Mouse (Mus musculus): ENCODE measurements at regions not wholly inside any gene's neighbourhood (a gene's known extent, or its start where the extent isn't known, plus 50 kb on each side); places are given as distances from the start of the nearest gene placed in this dataset.

DNA sequence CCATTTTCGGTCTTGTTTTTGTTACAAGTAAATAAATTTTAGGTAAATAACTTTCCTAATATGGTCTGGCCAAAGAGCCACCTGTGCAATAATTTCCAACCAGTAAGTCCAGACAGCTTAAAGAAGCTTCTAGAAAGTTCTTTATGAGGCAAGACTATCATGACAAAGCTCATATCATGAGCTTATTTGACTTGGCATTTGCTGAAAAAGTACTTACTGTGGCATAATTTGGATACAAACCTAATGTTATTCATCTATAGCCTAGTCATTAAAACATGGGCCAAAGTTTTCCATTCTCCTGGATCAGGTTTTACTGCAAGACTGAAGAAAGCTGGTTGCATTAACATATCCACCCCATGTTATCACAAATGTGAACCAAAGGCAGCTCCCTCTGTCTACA lies 182.1 kb upstream of the Thbs1 start:
- no peak for DNase-seq

DNA sequence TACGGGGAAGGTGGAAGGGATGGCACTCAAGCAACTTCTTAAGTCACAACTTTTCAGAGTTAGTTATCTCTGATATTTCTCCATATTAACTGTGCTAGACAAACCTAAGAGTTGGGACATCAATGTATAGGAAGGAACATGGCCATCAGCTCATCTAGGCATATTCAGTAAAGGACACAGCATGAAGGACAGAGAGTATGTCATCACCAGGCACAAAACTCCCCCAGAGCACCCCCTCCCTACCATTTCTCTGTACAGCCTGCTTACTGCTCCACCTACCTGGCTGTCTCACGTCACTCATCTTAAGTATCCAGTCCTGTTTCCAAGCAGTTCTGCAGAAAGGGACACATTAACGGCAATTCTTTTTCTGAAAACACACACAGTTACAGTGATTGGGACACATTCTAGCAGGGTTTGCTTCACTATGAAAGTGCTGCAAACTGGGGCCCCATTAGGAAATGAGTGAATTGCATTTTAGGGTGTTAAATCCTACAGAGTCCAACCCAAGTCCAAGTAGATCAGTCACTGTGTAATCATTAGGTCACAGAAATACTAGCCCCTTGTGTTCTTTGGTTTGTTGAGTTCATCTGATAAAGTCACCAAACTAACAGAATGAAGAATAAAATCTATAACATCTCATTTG lies 180.7 kb upstream of the Thbs1 start:
- no peak for DNase-seq

DNA sequence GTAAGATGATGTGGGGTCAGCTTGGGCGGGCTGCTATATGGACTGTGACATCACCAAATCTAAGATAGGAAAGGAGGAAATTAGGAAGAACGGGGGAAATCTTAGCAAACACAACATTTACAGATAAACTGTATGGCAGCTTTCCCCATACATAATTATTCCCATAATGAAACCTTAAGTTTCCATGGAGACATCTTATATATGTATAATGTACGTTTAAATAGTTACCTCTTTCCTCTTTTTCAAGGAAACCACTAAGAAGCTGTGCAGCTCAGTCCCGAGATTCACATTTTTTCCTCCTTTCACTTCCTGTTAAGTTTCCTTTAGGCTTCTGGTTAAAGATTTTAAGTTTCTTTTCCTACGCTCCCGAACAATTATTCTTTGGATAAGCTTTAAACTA lies 175.1 kb upstream of the Thbs1 start:
- DNase-seq, result no peak

DNA sequence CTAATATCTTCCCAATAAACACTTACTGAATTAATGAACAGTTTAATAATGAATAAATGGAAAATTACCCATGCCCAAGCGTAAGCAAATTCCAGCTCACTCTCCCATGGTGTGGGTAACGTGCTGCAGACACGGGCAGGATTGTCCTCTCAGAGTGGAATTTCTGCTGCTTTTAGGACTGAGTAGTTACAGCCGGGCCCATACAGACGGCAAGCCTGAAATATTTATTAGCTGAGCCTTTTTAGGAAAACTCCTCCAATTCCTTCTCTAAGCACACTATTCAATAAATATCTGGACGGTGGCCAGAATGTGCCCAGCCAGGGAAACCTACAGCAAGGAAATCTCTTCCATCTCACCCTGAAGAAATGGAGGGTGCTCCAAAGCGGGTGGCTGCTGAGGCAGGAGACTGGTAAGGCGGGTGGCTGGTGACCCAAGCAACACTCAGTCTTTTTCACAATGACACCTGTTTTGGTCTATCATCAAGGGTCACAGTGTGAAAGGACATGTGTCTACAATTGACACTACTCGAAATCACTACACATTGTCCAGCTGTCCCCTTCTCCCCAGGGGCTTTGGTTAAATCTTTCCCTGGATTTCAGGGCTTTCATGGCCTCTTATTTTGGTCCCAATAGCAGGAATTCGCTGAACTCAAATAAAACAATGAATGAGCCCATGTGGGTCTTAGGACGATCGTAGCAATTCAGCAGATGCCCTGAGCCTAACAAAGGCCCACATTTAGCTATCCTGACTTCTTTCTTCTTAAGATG lies 173.2 kb upstream of the Thbs1 start:
- no peak for DNase-seq

GRCm38 (mm10) chr2:117941517-117942096 lies 170.1 kb upstream of the Thbs1 start:
- DNase-seq, result no peak

DNA sequence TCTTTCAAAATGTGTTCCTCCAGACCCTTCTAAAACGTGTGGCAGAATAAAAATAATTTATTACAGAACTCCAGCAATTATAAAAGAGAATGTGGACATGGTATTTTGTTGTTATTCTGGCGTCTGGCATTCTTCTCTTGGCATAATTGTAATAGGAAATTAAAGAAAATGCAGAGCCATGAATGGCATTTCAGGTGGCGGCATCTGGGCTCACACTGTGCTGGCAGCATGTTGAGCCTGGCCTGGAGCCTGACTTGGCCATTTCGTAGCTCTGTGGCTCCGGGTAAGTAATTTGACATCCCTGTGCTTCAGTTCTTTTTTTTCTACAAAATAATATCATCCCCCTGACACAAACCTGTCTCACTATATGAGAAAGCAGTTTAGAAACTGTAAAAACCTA lies 168.0 kb upstream of the Thbs1 start:
- peak; percentile 13 to 20 for DNase-seq

GRCm38 (mm10) chr2:117944325-117944724 lies 167.4 kb upstream of the Thbs1 start:
- DNase-seq, result no peak

GRCm38 (mm10) chr2:117944942-117945341 lies 166.7 kb upstream of the Thbs1 start:
- DNase-seq, result no peak

- DNase-seq, result no peak
Observed at GRCm38 (mm10) chr2:117950431-117951336, 161.0 kb upstream of the Thbs1 start.

DNA sequence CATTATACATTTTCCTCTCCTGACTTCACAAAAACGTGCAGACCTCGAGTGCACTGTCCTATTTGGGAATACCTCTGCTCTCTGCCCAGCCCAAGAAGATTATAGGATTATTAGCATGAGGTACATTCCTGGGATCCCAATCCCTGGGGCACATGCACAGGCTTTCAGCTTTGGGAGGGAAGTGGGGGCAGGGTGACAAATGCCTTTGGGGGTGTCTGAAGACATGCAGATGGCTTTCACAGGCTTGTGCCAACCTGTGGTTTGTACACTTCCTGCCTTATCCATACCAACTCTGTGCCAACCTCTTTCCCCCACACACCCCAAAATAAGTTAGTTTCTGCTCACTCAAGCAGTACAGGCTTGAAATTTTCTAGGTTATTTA lies 160.3 kb upstream of the Thbs1 start:
- DNase-seq, result no peak

DNA sequence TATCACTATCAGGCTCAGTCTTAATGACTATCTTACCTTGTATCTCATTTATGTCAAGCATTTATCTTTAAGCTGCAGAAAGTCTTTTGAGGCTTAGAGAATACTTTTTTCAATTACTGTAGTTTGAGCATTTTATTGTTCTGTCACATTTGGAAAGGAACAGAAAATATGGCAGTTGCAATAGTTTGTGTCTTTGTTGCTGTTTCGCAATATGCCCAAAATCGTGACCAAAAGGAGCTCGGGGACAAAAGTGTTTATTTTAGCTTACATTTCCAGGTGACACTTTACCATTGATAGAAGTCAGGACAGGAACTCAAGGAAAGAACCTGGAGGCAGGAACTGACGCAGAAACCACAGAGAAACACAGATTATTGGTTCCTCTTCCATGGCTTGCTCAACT lies 152.9 kb upstream of the Thbs1 start:
- DNase-seq, result no peak

GRCm38 (mm10) chr2:117959440-117959839 lies 152.2 kb upstream of the Thbs1 start:
- no peak for DNase-seq

DNA sequence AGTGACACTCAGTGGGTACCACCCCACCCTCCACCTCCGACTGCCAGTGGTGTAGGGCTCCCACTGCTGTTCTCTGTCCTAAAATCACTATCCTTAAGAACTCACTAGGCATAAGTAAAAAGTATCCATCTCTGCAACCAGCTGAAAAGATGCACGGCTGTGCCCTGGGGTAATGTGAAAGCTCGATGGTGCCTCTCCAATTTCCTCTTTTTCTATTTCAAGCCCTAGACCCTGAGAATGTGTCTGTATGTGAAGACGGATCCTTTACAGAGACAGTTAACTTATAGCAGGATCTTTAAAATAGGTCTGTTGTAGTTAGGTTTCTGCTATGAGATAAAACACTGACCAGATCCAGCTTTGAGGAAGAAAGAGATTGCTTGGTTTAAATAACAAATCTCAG lies 149.1 kb upstream of the Thbs1 start:
- no peak for DNase-seq

DNA sequence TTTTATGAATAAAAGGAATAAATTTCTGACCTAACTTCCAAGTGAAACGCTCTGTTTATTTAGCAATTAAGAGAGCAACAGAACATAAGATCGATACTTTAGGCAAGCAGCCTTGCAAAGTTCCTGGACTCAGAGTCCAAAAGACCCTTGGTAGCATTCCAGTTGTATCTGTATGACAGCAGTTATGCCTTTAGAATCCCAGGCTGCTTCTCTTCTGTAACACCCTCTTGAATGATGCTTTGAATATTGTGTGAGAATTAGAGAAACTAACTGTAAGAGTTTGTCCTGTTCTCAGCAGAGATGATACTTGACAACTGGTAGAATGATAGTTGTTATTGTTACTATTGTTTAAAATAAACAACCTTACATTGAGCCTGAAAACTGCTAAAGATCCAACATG lies 148.2 kb upstream of the Thbs1 start:
- DNase-seq, result no peak

GRCm38 (mm10) chr2:117965758-117966157 lies 145.9 kb upstream of the Thbs1 start:
- no peak for DNase-seq

- DNase-seq, result no peak
Observed at GRCm38 (mm10) chr2:117968731-117969130, 142.9 kb upstream of the Thbs1 start.

GRCm38 (mm10) chr2:117970631-117971030 lies 141.0 kb upstream of the Thbs1 start:
- no peak for DNase-seq

- DNase-seq, result no peak
Observed at GRCm38 (mm10) chr2:117977033-117977432, 134.6 kb upstream of the Thbs1 start.

GRCm38 (mm10) chr2:117980856-117981255 lies 130.8 kb upstream of the Thbs1 start:
- DNase-seq, result no peak

- DNase-seq, result no peak
Observed at GRCm38 (mm10) chr2:117984569-117984968, 127.1 kb upstream of the Thbs1 start.

GRCm38 (mm10) chr2:117987426-117988215 lies 124.1 kb upstream of the Thbs1 start:
- DNase-seq, result no peak

DNA sequence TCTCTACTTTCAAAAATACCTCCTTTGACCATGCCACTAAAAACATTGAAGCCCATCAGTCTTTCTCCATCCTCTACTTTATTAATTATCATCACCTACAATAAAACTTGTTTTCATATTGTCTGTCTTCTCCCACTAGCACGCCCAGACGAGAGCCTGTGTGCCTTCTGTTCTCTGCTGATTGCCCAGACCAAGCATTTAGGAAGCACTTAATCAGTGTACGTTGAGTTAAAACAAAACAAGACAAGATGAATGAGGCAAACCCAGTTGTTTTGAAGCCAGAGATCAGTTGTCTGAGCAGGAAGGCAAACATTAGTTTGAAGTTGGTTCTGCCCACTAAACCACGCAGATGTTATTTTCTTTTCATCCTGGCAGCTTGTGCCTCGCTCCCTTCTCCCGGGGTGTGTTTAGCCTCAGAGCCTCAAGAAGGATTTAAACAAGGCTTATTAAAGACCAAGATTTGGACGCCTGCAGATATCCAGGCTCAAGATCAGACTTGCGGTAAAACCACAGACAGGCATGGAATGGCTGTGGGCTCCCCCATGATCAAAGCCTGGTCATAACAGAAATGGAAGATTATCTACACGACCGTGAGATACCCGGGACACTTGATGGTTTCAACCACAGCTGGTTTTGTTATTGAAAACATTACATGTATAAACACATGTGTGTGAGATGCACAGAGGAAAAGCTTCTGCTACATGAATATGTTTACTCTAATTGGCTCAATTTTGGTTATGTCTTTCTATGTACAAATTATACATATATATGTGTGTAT lies 123.1 kb upstream of the Thbs1 start:
- DNase-seq, result no peak

Data from cerebellum, adult 18-20 months (tissue).